Mouse (Mus musculus) liver, adult 2 months (tissue): ENCODE results near the gene Icam5. TPM values are rescaled to one million over a fixed set of nuclear protein-coding genes. Genes with fewer than 3 reads are reported as not detected.
"Not testable (repeated sequence)": the region's sequence is repeated elsewhere in the genome, so short reads cannot be mapped to it uniquely, and the experiment has no call there.

Source experiments
- DNase-seq: peaks from one replicate; pipeline ENCODE4 v3.0.0-alpha.2; 2011; ENCODE audit warnings: low read depth, low spot score; ENCODE audit errors: extremely low read depth
- H3K27ac ChIP-seq: fragments of 200-500 bp; replicated peaks from 2 replicates; pipeline ENCODE4 v1.5.1; 2012; ENCODE audit warnings: low read depth, mild to moderate bottlenecking, control low read depth, inconsistent platforms, low read length; ENCODE audit not compliant: insufficient read depth
- H3K27me3 ChIP-seq: fragments of 200-500 bp; 2 replicates; pipeline ENCODE4 v1.6.1; 2012; ENCODE audit warnings: mild to moderate bottlenecking, moderate library complexity, low read length, inconsistent platforms; ENCODE audit not compliant: control insufficient read depth, insufficient read depth
- H3K36me3 ChIP-seq: fragments of 200-500 bp; 2 replicates; pipeline ENCODE4 v1.6.1; 2012; ENCODE audit warnings: low read length, inconsistent platforms; ENCODE audit not compliant: control insufficient read depth, insufficient read depth
- H3K4me1 ChIP-seq: fragments of 200-500 bp; 2 replicates; pipeline ENCODE4 v1.6.1; 2011; ENCODE audit warnings: low read length; ENCODE audit not compliant: control insufficient read depth, insufficient read depth
- H3K4me3 ChIP-seq: fragments of 200-500 bp; 2 replicates; pipeline ENCODE4 v1.5.1; 2011; ENCODE audit warnings: low read depth, mild to moderate bottlenecking, control low read depth, low read length, moderate library complexity; ENCODE audit not compliant: insufficient read depth
- H3K79me2 ChIP-seq: fragments of 200-500 bp; 2 replicates; pipeline ENCODE4 v1.6.1; 2012; ENCODE audit warnings: inconsistent platforms, mild to moderate bottlenecking, low read length, moderate library complexity; ENCODE audit not compliant: control insufficient read depth, insufficient read depth
- H3K9ac ChIP-seq: fragments of 200-500 bp; 2 replicates; pipeline ENCODE4 v1.6.1; 2012; ENCODE audit warnings: low read depth, mild to moderate bottlenecking, control low read depth, inconsistent platforms, low read length
- CTCF ChIP-seq: fragments of 200-500 bp; IDR thresholded peaks from 2 replicates; pipeline ENCODE4 v1.5.1; 2011; ENCODE audit warnings: low read depth, low read length, control low read depth
- POLR2A ChIP-seq: fragments of 200-500 bp; IDR thresholded peaks from 2 replicates; pipeline ENCODE4 v1.6.1; 2011; ENCODE audit warnings: low read length, control low read depth; ENCODE audit not compliant: insufficient read depth; ENCODE audit errors: extremely low read depth
- WGBS: fragments of 180-500 bp; shearing (Covaris S2); methylation state at CpG from one replicate; pipeline ENCODE4 v1.1.7; 2018; 5-methylcytosine and 5-hydroxymethylcytosine counted together
- polyA plus RNA-seq: library from polyadenylated mRNA; depleted of rRNA; stranded (reverse); fragments of >200 nt; gene quantifications from 2 replicates; pipeline ENCODE4 v1.2.3, GENCODE M21; 2012
- total RNA-seq: library from RNA; depleted of rRNA; stranded (reverse); fragments of >200 nt; gene quantifications from 2 replicates; pipeline ENCODE4 v1.2.3, GENCODE M21; 2014

Gene Icam5
- total and polyA plus RNA-seq, 2 experiments: 0.09 TPM; not detected in 1

- Histone ChIP-seq H3K27ac (no peak overlapping the region), H3K27me3 (no peaks in the 10 kb centered on the region), H3K4me3 (no peak overlapping the region), H3K9ac (no peak overlapping the region), H3K36me3 (peaks cover 11% of the 10 kb centered on the region; the same call in 1 of the 2 replicates), H3K79me2 (no peaks in the 10 kb centered on the region), H3K4me1 (peaks cover 2% of the 10 kb centered on the region; the same call in 1 of the 2 replicates)
- 12% methylated on average over 2 of the region's 2 CpGs for WGBS
- TF ChIP-seq POLR2A (no peak), CTCF (no peak)
- no peak for DNase-seq
Observed at GRCm38 (mm10) chr9:21010362-21010761, 21.5 kb upstream of the Icam5 start.

- H3K27ac ChIP-seq, H3K27me3 ChIP-seq, H3K4me3 ChIP-seq, H3K4me1 ChIP-seq, H3K9ac ChIP-seq, DNase-seq, H3K79me2 ChIP-seq: not testable (repeated sequence)
- H3K36me3 ChIP-seq: peaks cover 11% of the 10 kb centered on the region; the same call in 1 of the 2 replicates
- 74% methylated on average over 9 of the region's 9 CpGs for WGBS
Observed at GRCm38 (mm10) chr9:21010939-21011541, 20.8 kb upstream of the Icam5 start.

GRCm38 (mm10) chr9:21011846-21012312 is 20.0 kb upstream of the Icam5 start:
- H3K79me2 ChIP-seq: peaks cover 4% of the 10 kb centered on the region; the same call in 1 of the 2 replicates
- H3K9ac ChIP-seq: no peak overlapping the region
- peaks cover 2% of the 10 kb centered on the region; the same call in 1 of the 2 replicates for H3K4me1 ChIP-seq
- 42% methylated on average over 5 of the region's 5 CpGs for WGBS
- DNase-seq: no peak
- H3K27ac ChIP-seq: no peak overlapping the region; the same call in 1 of the 2 replicates
- H3K4me3 ChIP-seq: no peak overlapping the region
- TF ChIP-seq POLR2A (no peak), CTCF (no peak)
- H3K27me3 ChIP-seq: no peaks in the 10 kb centered on the region
- peaks cover 9% of the 10 kb centered on the region; the same call in 1 of the 2 replicates for H3K36me3 ChIP-seq

- no peak for DNase-seq
- peaks cover 4% of the 10 kb centered on the region; the same call in 1 of the 2 replicates for H3K79me2 ChIP-seq
- H3K9ac ChIP-seq: no peak overlapping the region
- TF ChIP-seq CTCF (no peak), POLR2A (no peak)
- H3K4me3 ChIP-seq: no peak overlapping the region
- H3K36me3 ChIP-seq: peaks cover 7% of the 10 kb centered on the region; the same call in 1 of the 2 replicates
- H3K27ac ChIP-seq: no peak overlapping the region; the same call in 1 of the 2 replicates
- H3K4me1 ChIP-seq: peaks cover 6% of the 10 kb centered on the region; the same call in 1 of the 2 replicates
- H3K27me3 ChIP-seq: no peaks in the 10 kb centered on the region
- WGBS: 38% methylated on average over 1 of the region's 1 CpGs
Observed at GRCm38 (mm10) chr9:21012368-21012767, 19.5 kb upstream of the Icam5 start.

GRCm38 (mm10) chr9:21014691-21015570 is 16.9 kb upstream of the Icam5 start:
- 22% methylated on average over 29 of the region's 29 CpGs for WGBS
- H3K79me2 ChIP-seq: peaks cover 4% of the 10 kb centered on the region; the same call in 1 of the 2 replicates
- TF ChIP-seq POLR2A (no peak), CTCF (no peak)
- H3K4me3 ChIP-seq: peak overlapping the region; percentile 76
- H3K27ac ChIP-seq: peak overlapping the region; percentile 80
- H3K36me3 ChIP-seq: no peaks in the 10 kb centered on the region
- peaks cover 6% of the 10 kb centered on the region; the same call in 1 of the 2 replicates for H3K4me1 ChIP-seq
- H3K9ac ChIP-seq: peak overlapping the region; percentile 66
- DNase-seq: peak; percentile 64
- no peaks in the 10 kb centered on the region for H3K27me3 ChIP-seq
